Mouse (Mus musculus) megakaryocyte, embryonic 14.5 days (primary cell): ENCODE results near the gene Cnnm3.

Experiments
- FLI1 ChIP-seq: IDR thresholded peaks from 2 replicates; pipeline ENCODE4 v1.6.1; 2012; ENCODE audit warnings: low read length, inconsistent platforms, mixed read lengths
- GATA1 ChIP-seq: IDR thresholded peaks from 3 replicates; pipeline ENCODE4 v1.6.1; 2012; ENCODE audit warnings: mixed read lengths, low read length, inconsistent platforms, borderline replicate concordance

GRCm38 (mm10) chr1:36512966-36513280 is 1.3 kb downstream of the Cnnm3 start:
- TF ChIP-seq GATA1 (no peak), FLI1 (no peak)
